Mouse (Mus musculus): ENCODE results near the gene 2010003K11Rik. TPM values are rescaled to one million over a fixed set of nuclear protein-coding genes. Genes with fewer than 3 reads are reported as not detected.

2010003K11Rik gene
- polyA plus RNA-seq, 1 experiment from 2014 or later, result not detected

DNA sequence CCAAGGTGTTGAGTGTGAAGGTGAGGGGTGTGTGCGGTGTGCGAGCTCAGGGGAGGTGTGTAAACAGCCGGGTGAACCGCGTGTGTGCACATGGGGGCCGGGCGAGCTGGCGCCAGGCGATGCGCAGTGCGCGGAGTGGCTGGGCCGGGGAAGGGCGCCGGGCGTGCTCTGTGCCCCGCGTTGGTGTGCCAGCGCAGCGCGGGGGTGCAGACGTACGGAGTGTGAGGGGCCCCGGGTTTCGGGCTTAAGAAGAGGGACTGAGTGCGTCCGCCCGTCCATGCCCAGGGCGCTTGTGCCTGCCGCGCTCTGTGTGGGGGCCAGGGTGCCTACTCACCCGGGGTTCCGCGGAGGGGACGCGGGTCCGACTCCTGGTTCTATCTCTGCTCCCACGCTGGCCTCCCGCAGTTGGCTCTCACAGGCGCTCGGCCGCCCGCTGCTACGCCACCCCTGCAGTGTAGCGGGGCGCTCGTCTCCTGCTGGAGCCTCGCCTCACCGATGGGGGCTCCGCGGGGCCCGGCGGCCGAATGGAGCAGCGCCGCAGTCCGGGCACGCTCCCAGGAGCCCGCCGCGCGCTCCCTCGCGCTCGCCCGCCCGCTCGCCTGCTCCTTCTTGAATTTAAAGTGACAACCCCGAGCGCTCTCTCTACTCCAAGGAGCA lies 21.7 kb downstream of the 2010003K11Rik start:
- H3K4me3 ChIP-seq (ENCODE audit: low read length), result peak overlapping the region; percentile 60
- H3K4me1 ChIP-seq (replicated peaks; ENCODE audit: control insufficient read depth, insufficient read depth, low read length), result peaks cover 8% of the 10 kb centered on the region
- ATAC-seq (ENCODE audit: low read depth), result peak; percentile 79
- under 1% methylated on average over 51 of the region's 70 CpGs for WGBS
- H3K36me3 ChIP-seq (ENCODE audit: control insufficient read depth, insufficient read depth, low read length), result no peaks in the 10 kb centered on the region
- H3K4me2 ChIP-seq (ENCODE audit: low read depth, low read length), result peak overlapping the region; percentile 98
- peak overlapping the region; percentile 68 for H3K9ac ChIP-seq (ENCODE audit: low read length)
- no peaks in the 10 kb centered on the region for H3K9me3 ChIP-seq (ENCODE audit: control insufficient read depth, low read length)
- H3K27ac ChIP-seq (ENCODE audit: low read length), result no peak overlapping the region
- H3K27me3 ChIP-seq (ENCODE audit: control insufficient read depth, insufficient read depth, low read depth, low read length), result peaks cover 5% of the 10 kb centered on the region

- H3K36me3 ChIP-seq (ENCODE audit: control insufficient read depth, insufficient read depth, low read length), result no peaks in the 10 kb centered on the region
- H3K9me3 ChIP-seq (ENCODE audit: control insufficient read depth, low read length), result no peaks in the 10 kb centered on the region
- peaks cover 8% of the 10 kb centered on the region for H3K4me1 ChIP-seq (replicated peaks; ENCODE audit: control insufficient read depth, insufficient read depth, low read length)
- H3K27ac ChIP-seq (ENCODE audit: low read length), result no peak overlapping the region
- ATAC-seq (ENCODE audit: low read depth), result no peak
- H3K27me3 ChIP-seq (ENCODE audit: control insufficient read depth, insufficient read depth, low read depth, low read length), result peaks cover 5% of the 10 kb centered on the region
- H3K4me2 ChIP-seq (ENCODE audit: low read depth, low read length), result no peak overlapping the region
- 83% methylated on average over 11 of the region's 11 CpGs for WGBS
- H3K9ac ChIP-seq (ENCODE audit: low read length), result no peak overlapping the region
- no peak overlapping the region for H3K4me3 ChIP-seq (ENCODE audit: low read length)
Measured at GRCm38 (mm10) chr19:4475224-4475925, 23.0 kb downstream of the 2010003K11Rik start.

DNA sequence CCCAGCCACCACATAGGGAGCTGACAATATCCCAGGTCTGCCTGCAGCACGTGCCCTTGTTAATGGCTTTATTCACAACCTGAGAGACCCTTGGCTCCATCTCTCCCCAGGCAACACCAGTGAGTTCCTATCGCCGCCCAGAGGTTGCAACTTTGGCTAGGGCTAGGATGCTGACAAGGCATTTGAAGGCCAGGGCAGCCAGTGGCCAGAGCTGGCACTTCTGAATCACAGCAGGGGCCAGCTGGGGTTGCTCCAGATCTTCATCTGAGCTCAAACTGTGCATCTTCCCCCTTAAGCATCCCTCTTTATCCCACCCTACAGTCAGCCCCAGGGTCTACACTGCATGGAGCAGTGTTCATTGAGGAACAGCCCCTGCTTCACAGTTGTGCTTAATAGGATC lies 23.6 kb downstream of the 2010003K11Rik start:
- no peaks in the 10 kb centered on the region for H3K9me3 ChIP-seq (ENCODE audit: control insufficient read depth, low read length)
- no peak for ATAC-seq (ENCODE audit: low read depth)
- no peak overlapping the region for H3K9ac ChIP-seq (ENCODE audit: low read length)
- H3K4me2 ChIP-seq (ENCODE audit: low read depth, low read length), result no peak overlapping the region
- H3K4me3 ChIP-seq (ENCODE audit: low read length), result no peak overlapping the region
- WGBS, result 47% methylated on average over 3 of the region's 3 CpGs
- peaks cover 5% of the 10 kb centered on the region for H3K27me3 ChIP-seq (ENCODE audit: control insufficient read depth, insufficient read depth, low read depth, low read length)
- peaks cover 8% of the 10 kb centered on the region for H3K4me1 ChIP-seq (replicated peaks; ENCODE audit: control insufficient read depth, insufficient read depth, low read length)
- no peak overlapping the region for H3K27ac ChIP-seq (ENCODE audit: low read length)
- H3K36me3 ChIP-seq (ENCODE audit: control insufficient read depth, insufficient read depth, low read length), result no peaks in the 10 kb centered on the region

DNA sequence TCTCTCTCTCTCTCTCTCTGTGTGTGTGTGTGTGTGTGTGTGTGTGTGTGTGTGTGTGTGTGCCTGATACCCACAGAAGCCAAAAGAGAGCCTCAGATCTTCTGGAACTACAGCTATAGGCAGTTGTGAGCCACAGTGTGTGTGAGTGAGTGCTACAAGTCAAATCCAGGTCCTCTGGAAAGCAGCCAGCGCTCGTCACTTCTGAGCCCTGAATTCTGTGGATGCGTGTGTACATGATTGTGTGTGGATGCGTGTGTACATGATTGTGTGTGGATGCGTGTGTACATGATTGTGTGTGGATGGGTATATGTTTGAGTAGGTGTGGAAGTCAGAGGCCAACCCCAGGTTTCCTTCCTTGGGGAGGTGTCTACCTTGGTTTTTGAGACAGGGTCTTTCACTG lies 24.8 kb downstream of the 2010003K11Rik start:
- Histone ChIP-seq H3K27me3 (ENCODE audit: control insufficient read depth, insufficient read depth, low read depth, low read length) (peaks cover 5% of the 10 kb centered on the region), H3K4me1 (replicated peaks; ENCODE audit: control insufficient read depth, insufficient read depth, low read length) (peaks cover 8% of the 10 kb centered on the region), H3K4me3 (ENCODE audit: low read length) (no peak overlapping the region), H3K4me2 (ENCODE audit: low read depth, low read length) (no peak overlapping the region), H3K9me3 (ENCODE audit: control insufficient read depth, low read length) (no peaks in the 10 kb centered on the region), H3K9ac (ENCODE audit: low read length) (no peak overlapping the region), H3K27ac (ENCODE audit: low read length) (no peak overlapping the region), H3K36me3 (ENCODE audit: control insufficient read depth, insufficient read depth, low read length) (no peaks in the 10 kb centered on the region)
- no peak for ATAC-seq (ENCODE audit: low read depth)
- WGBS, result 82% methylated on average over 5 of the region's 5 CpGs

- Histone ChIP-seq H3K27ac (ENCODE audit: low read length) (no peak overlapping the region), H3K4me1 (replicated peaks; ENCODE audit: control insufficient read depth, insufficient read depth, low read length) (no peaks in the 10 kb centered on the region), H3K4me3 (ENCODE audit: low read length) (no peak overlapping the region), H3K9me3 (ENCODE audit: control insufficient read depth, low read length) (no peaks in the 10 kb centered on the region), H3K9ac (ENCODE audit: low read length) (no peak overlapping the region), H3K27me3 (ENCODE audit: control insufficient read depth, insufficient read depth, low read depth, low read length) (no peaks in the 10 kb centered on the region), H3K36me3 (ENCODE audit: control insufficient read depth, insufficient read depth, low read length) (no peaks in the 10 kb centered on the region), H3K4me2 (ENCODE audit: low read depth, low read length) (no peak overlapping the region)
- no peak for ATAC-seq (ENCODE audit: low read depth)
- 24% methylated on average over 5 of the region's 5 CpGs for WGBS
Measured at GRCm38 (mm10) chr19:4468363-4468762, 30.0 kb downstream of the 2010003K11Rik start.

DNA sequence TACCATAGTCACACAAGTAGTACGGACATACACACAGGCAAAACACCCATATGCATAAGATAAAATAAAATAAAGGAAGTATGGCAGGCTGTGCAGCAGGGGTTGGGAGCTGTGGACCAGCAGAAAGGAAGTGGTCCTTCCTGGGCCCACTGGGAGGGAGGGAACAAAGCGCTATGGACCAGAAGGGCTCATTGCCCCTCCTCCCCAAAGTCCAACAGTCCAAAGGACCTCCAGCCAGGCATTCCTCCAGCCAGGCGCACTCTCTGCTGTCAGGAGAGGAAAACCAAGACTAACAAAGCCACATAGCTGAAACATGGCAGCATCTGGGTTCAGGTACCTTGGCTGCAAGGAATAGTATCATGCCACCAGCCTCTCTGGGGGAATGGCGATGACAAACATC lies 33.7 kb downstream of the 2010003K11Rik start:
- Histone ChIP-seq H3K4me1 (replicated peaks; ENCODE audit: control insufficient read depth, insufficient read depth, low read length) (no peaks in the 10 kb centered on the region), H3K27ac (ENCODE audit: low read length) (no peak overlapping the region), H3K4me2 (ENCODE audit: low read depth, low read length) (no peak overlapping the region), H3K4me3 (ENCODE audit: low read length) (no peak overlapping the region), H3K9me3 (ENCODE audit: control insufficient read depth, low read length) (no peaks in the 10 kb centered on the region), H3K9ac (ENCODE audit: low read length) (no peak overlapping the region), H3K36me3 (ENCODE audit: control insufficient read depth, insufficient read depth, low read length) (no peaks in the 10 kb centered on the region), H3K27me3 (ENCODE audit: control insufficient read depth, insufficient read depth, low read depth, low read length) (no peaks in the 10 kb centered on the region)
- WGBS, result 71% methylated on average over 4 of the region's 4 CpGs
- ATAC-seq (ENCODE audit: low read depth), result no peak

DNA sequence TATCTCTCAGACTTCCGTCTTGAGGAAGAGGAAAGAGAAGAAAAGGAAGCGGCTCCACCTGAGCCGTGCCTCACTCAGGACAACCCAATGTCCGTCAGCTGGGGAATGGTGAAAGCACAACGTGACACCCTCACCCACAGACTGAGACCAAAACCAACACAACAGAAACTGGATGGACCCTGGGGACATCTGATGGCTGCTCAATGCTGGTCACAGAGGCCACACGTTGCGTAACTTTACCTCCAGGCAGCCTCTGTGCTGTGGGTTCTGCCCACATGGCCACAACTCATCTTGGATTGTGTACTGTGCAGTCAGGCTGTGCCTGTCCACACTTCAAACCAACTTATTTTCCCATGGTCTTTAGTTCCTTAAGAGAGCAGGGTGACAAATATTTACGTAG lies 36.4 kb downstream of the 2010003K11Rik start:
- no peaks in the 10 kb centered on the region for H3K4me1 ChIP-seq (replicated peaks; ENCODE audit: control insufficient read depth, insufficient read depth, low read length)
- H3K36me3 ChIP-seq (ENCODE audit: control insufficient read depth, insufficient read depth, low read length), result no peaks in the 10 kb centered on the region
- no peaks in the 10 kb centered on the region for H3K9me3 ChIP-seq (ENCODE audit: control insufficient read depth, low read length)
- no peak overlapping the region for H3K9ac ChIP-seq (ENCODE audit: low read length)
- ATAC-seq (ENCODE audit: low read depth), result no peak
- H3K27ac ChIP-seq (ENCODE audit: low read length), result no peak overlapping the region
- no peak overlapping the region for H3K4me2 ChIP-seq (ENCODE audit: low read depth, low read length)
- no peak overlapping the region for H3K4me3 ChIP-seq (ENCODE audit: low read length)
- WGBS, result 70% methylated on average over 8 of the region's 8 CpGs
- no peaks in the 10 kb centered on the region for H3K27me3 ChIP-seq (ENCODE audit: control insufficient read depth, insufficient read depth, low read depth, low read length)

DNA sequence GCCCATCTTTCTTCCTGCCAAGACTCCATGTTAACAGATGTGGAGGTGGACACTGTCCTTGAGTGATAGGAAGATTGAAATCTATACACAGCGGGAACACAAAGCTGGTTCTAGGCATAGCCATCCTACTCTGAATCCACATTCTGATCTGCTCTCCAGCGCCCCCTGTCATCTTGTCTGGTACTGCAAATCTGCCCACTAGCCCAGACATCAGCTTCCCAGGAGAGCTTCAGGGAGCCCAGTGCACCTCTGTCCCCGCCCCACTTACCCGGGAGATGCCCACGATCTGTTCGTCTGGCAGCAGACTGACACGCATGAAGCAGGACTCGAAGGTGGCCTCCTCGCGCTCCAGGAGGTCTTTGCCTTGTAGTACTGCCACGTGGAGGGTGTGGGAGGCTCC lies 42.2 kb downstream of the 2010003K11Rik start:
- H3K36me3 ChIP-seq (ENCODE audit: control insufficient read depth, insufficient read depth, low read length), result no peaks in the 10 kb centered on the region
- H3K4me2 ChIP-seq (ENCODE audit: low read depth, low read length), result no peak overlapping the region
- no peak; the same call in 1 of the 2 replicates for ATAC-seq (ENCODE audit: low read depth)
- 13% methylated on average over 11 of the region's 11 CpGs for WGBS
- no peak overlapping the region for H3K27ac ChIP-seq (ENCODE audit: low read length)
- no peaks in the 10 kb centered on the region for H3K27me3 ChIP-seq (ENCODE audit: control insufficient read depth, insufficient read depth, low read depth, low read length)
- H3K9me3 ChIP-seq (ENCODE audit: control insufficient read depth, low read length), result no peaks in the 10 kb centered on the region
- H3K4me3 ChIP-seq (ENCODE audit: low read length), result no peak overlapping the region
- H3K4me1 ChIP-seq (replicated peaks; ENCODE audit: control insufficient read depth, insufficient read depth, low read length), result no peaks in the 10 kb centered on the region
- no peak overlapping the region for H3K9ac ChIP-seq (ENCODE audit: low read length)

- Histone ChIP-seq H3K4me2 (ENCODE audit: low read depth, low read length) (no peak overlapping the region), H3K4me1 (replicated peaks; ENCODE audit: control insufficient read depth, insufficient read depth, low read length) (no peaks in the 10 kb centered on the region), H3K27me3 (ENCODE audit: control insufficient read depth, insufficient read depth, low read depth, low read length) (no peaks in the 10 kb centered on the region), H3K4me3 (ENCODE audit: low read length) (no peak overlapping the region), H3K36me3 (ENCODE audit: control insufficient read depth, insufficient read depth, low read length) (no peaks in the 10 kb centered on the region), H3K27ac (ENCODE audit: low read length) (no peak overlapping the region), H3K9ac (ENCODE audit: low read length) (no peak overlapping the region), H3K9me3 (ENCODE audit: control insufficient read depth, low read length) (no peaks in the 10 kb centered on the region)
- ATAC-seq (ENCODE audit: low read depth), result no peak
- WGBS, result 70% methylated on average over 15 of the region's 15 CpGs
Measured at GRCm38 (mm10) chr19:4455071-4455800, 43.1 kb downstream of the 2010003K11Rik start.

Measured in lung, embryonic 16.5 days (tissue).